Mouse (Mus musculus): ENCODE measurements around the gene Rbfox1. TPM values are rescaled to one million over a fixed set of nuclear protein-coding genes. Genes with fewer than 3 reads are reported as not detected.

Gene Rbfox1
- polyA plus RNA-seq, 1 experiment = 4.0 TPM

DNA sequence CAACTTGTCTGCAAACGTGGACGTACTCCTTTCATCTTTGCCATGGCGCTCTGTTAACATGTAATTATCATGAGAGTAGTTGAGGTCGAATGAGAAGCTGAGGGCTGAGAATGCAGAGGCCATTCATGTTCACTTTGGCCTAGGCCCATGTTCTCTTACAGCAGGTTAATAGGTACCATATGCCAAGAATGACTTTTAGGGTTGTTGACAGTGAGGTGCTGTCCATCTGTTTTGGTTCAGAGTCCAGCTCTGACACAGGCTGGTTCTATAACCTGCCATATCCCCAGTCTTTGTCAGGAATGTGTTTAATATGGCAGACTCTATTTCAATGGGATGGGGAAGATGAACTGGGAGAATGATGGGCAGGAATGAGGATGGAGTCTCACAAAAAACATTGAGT lies 1174.4 kb downstream of the Rbfox1 start:
- Histone ChIP-seq H3K4me3 (replicated peaks; ENCODE audit: extremely low read depth, low read depth, low read length) (no peak overlapping the region), H3K4me1 (ENCODE audit: control insufficient read depth, insufficient read depth, low read length) (peaks cover 2% of the 10 kb centered on the region; the same call in 1 of the 2 replicates)
- 79% methylated on average over 4 of the region's 4 CpGs for WGBS
- DNase-seq = no peak
- TF ChIP-seq CTCF (IDR thresholded peaks at IDR 0.05; ENCODE audit: insufficient read depth, low read length) (no peak), POLR2A (IDR thresholded peaks at IDR 0.05; ENCODE audit: borderline replicate concordance, extremely low read depth, low read depth, low read length) (no peak)

DNA sequence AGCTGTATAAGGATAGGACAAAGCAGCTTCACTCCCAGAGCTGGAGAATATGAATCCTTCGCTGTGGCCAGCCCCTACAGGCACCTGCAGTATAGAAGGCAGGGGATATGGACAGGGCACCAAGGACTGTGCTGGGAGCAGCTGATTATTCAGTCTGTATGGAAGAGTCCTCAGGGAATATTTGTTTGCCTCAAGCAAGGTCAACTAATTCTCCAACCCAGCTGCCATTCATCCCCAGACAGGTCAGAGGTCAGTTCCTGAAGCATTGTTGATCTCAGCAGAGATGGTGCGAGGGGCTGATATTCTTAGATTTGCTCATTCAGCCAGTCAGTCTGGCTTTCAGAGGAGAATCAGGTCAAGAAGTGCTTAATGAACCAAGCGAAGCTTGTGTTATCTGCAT lies 1175.7 kb downstream of the Rbfox1 start:
- no peak for DNase-seq
- H3K4me3 ChIP-seq (replicated peaks; ENCODE audit: extremely low read depth, low read depth, low read length) = no peak overlapping the region
- WGBS = 63% methylated on average over 3 of the region's 3 CpGs
- peaks cover 2% of the 10 kb centered on the region; the same call in 1 of the 2 replicates for H3K4me1 ChIP-seq (ENCODE audit: control insufficient read depth, insufficient read depth, low read length)
- TF ChIP-seq CTCF (IDR thresholded peaks at IDR 0.05; ENCODE audit: insufficient read depth, low read length) (no peak), POLR2A (IDR thresholded peaks at IDR 0.05; ENCODE audit: borderline replicate concordance, extremely low read depth, low read depth, low read length) (no peak)

DNA sequence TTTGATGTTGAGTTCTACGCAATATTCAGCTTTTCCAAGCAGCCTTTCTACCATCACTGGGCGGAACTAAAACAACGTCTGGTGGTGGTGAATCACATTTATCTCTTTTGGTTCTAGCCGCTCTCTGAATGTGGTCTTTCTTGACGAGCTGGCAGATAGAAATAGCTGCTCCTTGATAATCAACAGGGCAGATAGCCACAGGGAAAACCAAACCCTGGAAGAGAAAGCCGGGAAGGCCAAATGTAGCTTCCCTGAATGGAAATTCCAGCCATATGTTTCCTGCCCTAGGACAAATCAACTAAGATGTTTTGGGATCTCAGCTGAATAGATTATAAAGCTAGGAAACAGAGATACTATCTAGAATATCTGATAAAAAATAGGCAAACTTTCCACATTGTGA lies 1177.4 kb downstream of the Rbfox1 start:
- DNase-seq = no peak
- TF ChIP-seq CTCF (IDR thresholded peaks at IDR 0.05; ENCODE audit: insufficient read depth, low read length) = no peak
- no peak for TF ChIP-seq POLR2A (IDR thresholded peaks at IDR 0.05; ENCODE audit: borderline replicate concordance, extremely low read depth, low read depth, low read length)
- 84% methylated on average over 6 of the region's 6 CpGs for WGBS
- Histone ChIP-seq H3K4me1 (ENCODE audit: control insufficient read depth, insufficient read depth, low read length) (peaks cover 2% of the 10 kb centered on the region; the same call in 1 of the 2 replicates), H3K4me3 (replicated peaks; ENCODE audit: extremely low read depth, low read depth, low read length) (no peak overlapping the region)

GRCm38 (mm10) chr16:7067109-7067508 lies 1182.0 kb downstream of the Rbfox1 start:
- no peaks in the 10 kb centered on the region for H3K4me1 ChIP-seq (ENCODE audit: control insufficient read depth, insufficient read depth, low read length)
- WGBS = 69% methylated on average over 8 of the region's 8 CpGs
- DNase-seq = no peak
- TF ChIP-seq POLR2A (IDR thresholded peaks at IDR 0.05; ENCODE audit: borderline replicate concordance, extremely low read depth, low read depth, low read length) (no peak), CTCF (IDR thresholded peaks at IDR 0.05; ENCODE audit: insufficient read depth, low read length) (no peak)
- no peak overlapping the region for H3K4me3 ChIP-seq (replicated peaks; ENCODE audit: extremely low read depth, low read depth, low read length)

GRCm38 (mm10) chr16:7069599-7069998 lies 1184.4 kb downstream of the Rbfox1 start:
- no peak overlapping the region for H3K4me3 ChIP-seq (replicated peaks; ENCODE audit: extremely low read depth, low read depth, low read length)
- DNase-seq = no peak
- 57% methylated on average over 8 of the region's 8 CpGs for whole genome bisulfite sequencing
- TF ChIP-seq POLR2A (IDR thresholded peaks at IDR 0.05; ENCODE audit: borderline replicate concordance, extremely low read depth, low read depth, low read length) = no peak
- no peak for TF ChIP-seq CTCF (IDR thresholded peaks at IDR 0.05; ENCODE audit: insufficient read depth, low read length)
- H3K4me1 ChIP-seq (ENCODE audit: control insufficient read depth, insufficient read depth, low read length) = no peaks in the 10 kb centered on the region

GRCm38 (mm10) chr16:7074786-7075185 lies 1189.6 kb downstream of the Rbfox1 start:
- no peak for DNase-seq
- TF ChIP-seq POLR2A (IDR thresholded peaks at IDR 0.05; ENCODE audit: borderline replicate concordance, extremely low read depth, low read depth, low read length) (no peak), CTCF (IDR thresholded peaks at IDR 0.05; ENCODE audit: insufficient read depth, low read length) (no peak)
- Histone ChIP-seq H3K4me3 (replicated peaks; ENCODE audit: extremely low read depth, low read depth, low read length) (no peak overlapping the region), H3K4me1 (ENCODE audit: control insufficient read depth, insufficient read depth, low read length) (no peaks in the 10 kb centered on the region)
- 80% methylated on average over 4 of the region's 4 CpGs for WGBS

DNA sequence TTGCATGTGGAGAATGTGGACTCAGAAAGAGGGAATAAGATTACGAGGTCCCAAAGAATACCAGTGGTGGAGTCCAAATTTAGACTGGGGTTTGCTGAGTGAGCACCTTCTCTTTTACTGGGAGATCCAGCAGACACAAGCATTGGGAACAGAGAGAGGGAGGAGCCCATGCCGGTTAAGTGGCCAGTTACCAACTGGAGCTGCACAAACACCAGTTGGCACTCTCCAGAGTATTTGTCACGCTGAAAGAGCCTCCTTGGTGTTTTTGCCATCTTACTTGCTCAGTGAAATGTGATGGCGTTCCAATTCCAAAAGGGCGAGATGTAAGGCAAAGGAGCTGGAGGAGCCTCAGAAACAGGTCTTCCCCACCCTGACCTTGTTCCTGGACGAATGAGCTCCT lies 1190.6 kb downstream of the Rbfox1 start:
- TF ChIP-seq POLR2A (IDR thresholded peaks at IDR 0.05; ENCODE audit: borderline replicate concordance, extremely low read depth, low read depth, low read length) = no peak
- no peak for TF ChIP-seq CTCF (IDR thresholded peaks at IDR 0.05; ENCODE audit: insufficient read depth, low read length)
- no peak overlapping the region for H3K4me3 ChIP-seq (replicated peaks; ENCODE audit: extremely low read depth, low read depth, low read length)
- no peak for DNase-seq
- 80% methylated on average over 6 of the region's 6 CpGs for WGBS
- H3K4me1 ChIP-seq (ENCODE audit: control insufficient read depth, insufficient read depth, low read length) = no peaks in the 10 kb centered on the region

- WGBS = 85% methylated on average over 1 of the region's 1 CpGs
- Histone ChIP-seq H3K4me1 (ENCODE audit: control insufficient read depth, insufficient read depth, low read length) (no peaks in the 10 kb centered on the region), H3K4me3 (replicated peaks; ENCODE audit: extremely low read depth, low read depth, low read length) (no peak overlapping the region)
- no peak for DNase-seq
- TF ChIP-seq POLR2A (IDR thresholded peaks at IDR 0.05; ENCODE audit: borderline replicate concordance, extremely low read depth, low read depth, low read length) = no peak
- no peak for TF ChIP-seq CTCF (IDR thresholded peaks at IDR 0.05; ENCODE audit: insufficient read depth, low read length)
These were observed 1191.2 kb downstream of the Rbfox1 start for GRCm38 (mm10) chr16:7076305-7076704.

- 65% methylated on average over 3 of the region's 3 CpGs for WGBS
- H3K4me3 ChIP-seq (replicated peaks; ENCODE audit: extremely low read depth, low read depth, low read length) = no peak overlapping the region
- DNase-seq = no peak
- no peaks in the 10 kb centered on the region for H3K4me1 ChIP-seq (ENCODE audit: control insufficient read depth, insufficient read depth, low read length)
- TF ChIP-seq CTCF (IDR thresholded peaks at IDR 0.05; ENCODE audit: insufficient read depth, low read length) (no peak), POLR2A (IDR thresholded peaks at IDR 0.05; ENCODE audit: borderline replicate concordance, extremely low read depth, low read depth, low read length) (no peak)
These were observed 1191.6 kb downstream of the Rbfox1 start for GRCm38 (mm10) chr16:7076707-7077106.

DNA sequence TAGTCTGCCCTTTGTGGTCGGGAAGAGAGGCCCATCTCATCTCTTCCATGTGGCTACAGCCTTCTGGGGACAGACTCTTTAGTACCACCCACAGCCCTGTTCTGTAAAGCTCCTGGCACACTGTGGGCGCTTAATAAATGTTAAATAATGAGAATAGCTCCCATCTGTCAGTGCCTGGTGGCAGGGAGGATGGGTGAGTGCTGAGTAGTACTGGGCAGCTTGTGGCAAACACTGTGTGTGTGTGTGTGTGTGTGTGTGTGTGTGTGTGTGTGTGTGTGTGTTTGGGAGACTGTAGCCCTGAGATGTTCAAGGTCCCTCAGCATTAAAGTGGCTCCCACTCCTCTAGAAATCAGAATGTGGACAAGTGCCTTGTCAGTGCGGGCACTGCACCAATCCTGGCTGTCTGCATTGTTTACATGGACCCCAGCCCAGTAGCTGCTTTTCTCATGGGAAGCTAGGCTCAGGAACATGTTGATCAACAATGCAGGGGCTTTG lies 1196.0 kb downstream of the Rbfox1 start:
- WGBS = 60% methylated on average over 3 of the region's 3 CpGs
- TF ChIP-seq POLR2A (IDR thresholded peaks at IDR 0.05; ENCODE audit: borderline replicate concordance, extremely low read depth, low read depth, low read length) = no peak
- TF ChIP-seq CTCF (IDR thresholded peaks at IDR 0.05; ENCODE audit: insufficient read depth, low read length) = no peak
- no peak for DNase-seq
- no peaks in the 10 kb centered on the region for H3K4me1 ChIP-seq (ENCODE audit: control insufficient read depth, insufficient read depth, low read length)
- no peak overlapping the region for H3K4me3 ChIP-seq (replicated peaks; ENCODE audit: extremely low read depth, low read depth, low read length)

Data from lung, adult 2 months (tissue).